Mouse (Mus musculus) neural tube, embryonic 10.5 days (tissue): Measurements from ENCODE around the gene Atoh8.
A peak's percentile ranks its signal among the peaks of the same experiment; 100 is the strongest.

Experiments used
- DNase-seq: peaks from one replicate; pipeline ENCODE4 v3.0.0-alpha.2; 2017; ENCODE audit warnings: low spot score; ENCODE audit errors: extremely low spot score

The Atoh8 gene

DNA sequence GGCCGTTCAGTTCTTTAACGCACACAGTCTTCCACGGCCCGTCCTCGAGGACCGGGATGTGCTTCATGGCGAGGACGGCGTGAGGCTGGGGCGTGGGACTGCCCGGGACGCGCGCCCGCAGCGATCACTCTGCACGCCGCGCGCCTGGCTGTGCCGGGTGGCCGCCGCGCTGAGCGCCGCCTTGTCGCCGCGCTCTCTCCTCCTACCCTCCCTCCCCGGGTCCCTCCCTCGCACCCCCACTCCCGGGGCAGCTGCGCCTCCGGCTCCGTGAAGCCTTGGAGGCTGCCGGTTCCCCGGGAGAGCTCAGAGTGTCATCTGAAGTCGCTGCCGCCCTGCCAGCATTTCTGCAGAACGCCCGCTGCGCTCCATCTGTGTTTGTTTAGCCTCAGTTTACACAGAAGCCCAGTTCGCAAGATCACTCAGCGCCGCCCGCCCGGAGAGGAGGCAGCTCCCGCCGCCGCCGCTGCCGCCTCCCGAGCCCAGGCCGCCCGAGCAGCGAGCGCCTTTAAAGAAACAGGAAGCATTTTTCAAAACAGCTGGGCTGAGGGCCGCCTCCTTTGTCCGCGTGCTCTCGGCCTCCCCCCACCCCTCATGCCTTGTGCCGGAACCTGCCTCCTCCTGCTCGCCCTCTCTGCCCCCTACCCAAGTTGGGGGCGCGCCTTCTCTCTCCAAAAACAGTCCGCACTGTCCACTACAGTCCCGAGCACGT is at the start of gene Atoh8:
Gene Atoh8, minus strand, starts transcription at position 480 of the 709 bp plus-strand sequence.
- DNase-seq, result peak; percentile 82

DNA sequence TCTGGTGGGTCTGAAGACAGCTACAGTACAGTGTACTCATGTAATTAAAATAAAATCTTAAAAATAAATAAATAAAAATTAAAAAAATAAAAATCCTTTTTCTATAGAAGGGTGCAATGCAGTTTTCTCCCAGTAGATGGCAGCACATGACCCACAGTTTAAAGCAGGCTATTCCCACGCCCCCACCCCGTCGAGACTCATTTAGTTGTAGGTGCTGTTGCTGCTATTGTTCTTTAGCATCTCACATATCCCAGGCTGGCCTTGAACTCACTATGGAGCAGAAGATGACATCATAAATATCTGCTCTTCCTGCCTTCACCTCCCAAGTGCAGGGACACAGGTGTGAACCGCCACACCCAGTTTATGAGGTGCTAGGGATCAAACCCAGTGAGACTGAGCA is 48.5 kb upstream of the Atoh8 start:
- DNase-seq, result peak; percentile 45

DNA sequence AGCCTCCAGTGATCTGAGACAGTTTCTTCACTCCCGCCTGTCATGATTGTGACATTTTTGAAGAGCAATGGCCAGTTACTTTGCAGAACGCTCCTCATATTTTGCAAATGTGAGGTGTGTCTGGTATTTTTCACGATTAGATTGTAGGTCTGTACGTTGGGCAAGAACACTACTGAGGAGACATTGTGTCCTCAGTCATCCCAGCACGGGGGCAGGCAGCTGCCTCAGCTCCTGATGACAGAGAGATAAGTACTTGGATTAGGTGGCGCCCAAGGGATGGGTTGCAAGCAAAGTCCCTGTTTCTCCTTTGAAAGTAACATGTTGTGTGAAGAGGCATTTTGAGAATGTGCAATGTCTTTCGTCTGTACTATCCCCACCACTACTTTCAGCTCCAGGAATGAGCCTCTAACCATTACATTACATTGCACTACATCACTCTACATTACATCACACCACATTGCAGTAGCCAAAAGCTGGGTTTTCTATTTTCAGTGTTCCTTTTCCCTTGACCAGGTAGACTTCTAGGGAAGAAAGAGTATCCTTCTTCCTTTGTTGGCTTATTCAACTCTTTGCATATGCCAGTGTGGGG is 45.1 kb upstream of the Atoh8 start:
- no peak for DNase-seq

DNA sequence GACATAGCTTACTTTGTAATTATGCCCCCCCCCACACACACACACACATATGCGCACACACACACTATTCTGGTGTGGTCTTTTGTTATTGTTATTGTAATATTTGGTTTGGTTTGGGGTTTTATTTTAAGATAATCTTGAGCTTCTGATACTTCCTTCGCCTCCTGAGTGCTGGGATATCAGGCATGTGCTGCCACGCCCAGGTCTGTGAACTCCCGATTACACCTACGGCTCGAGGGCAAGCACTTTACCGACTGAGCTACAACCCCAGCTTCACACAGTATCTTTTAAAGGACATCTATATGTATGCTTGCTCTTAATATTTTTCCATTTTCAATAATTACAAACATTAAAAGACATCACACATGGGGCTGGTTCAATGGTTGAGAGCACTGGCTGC is 44.1 kb upstream of the Atoh8 start:
- no peak for DNase-seq

DNA sequence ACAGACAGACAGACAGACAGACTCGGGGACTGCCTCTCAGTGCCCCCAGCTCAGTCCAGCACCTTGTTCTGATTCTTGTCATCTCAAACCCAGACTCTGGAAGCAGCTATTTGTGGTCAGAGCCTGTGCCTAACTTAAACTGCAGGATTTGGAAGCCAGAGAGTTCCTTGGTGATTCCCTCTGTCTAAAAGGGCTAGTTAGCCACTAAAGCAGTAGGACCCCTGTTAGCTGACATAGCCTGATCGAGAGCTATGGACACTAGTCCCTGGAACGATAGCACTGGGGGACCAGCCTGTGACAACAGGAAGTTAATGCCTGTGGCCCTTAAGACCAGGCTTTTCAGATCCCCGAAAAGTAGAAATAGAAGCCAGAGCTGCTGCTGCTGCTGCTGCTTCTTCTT is 43.5 kb upstream of the Atoh8 start:
- DNase-seq, result no peak

DNA sequence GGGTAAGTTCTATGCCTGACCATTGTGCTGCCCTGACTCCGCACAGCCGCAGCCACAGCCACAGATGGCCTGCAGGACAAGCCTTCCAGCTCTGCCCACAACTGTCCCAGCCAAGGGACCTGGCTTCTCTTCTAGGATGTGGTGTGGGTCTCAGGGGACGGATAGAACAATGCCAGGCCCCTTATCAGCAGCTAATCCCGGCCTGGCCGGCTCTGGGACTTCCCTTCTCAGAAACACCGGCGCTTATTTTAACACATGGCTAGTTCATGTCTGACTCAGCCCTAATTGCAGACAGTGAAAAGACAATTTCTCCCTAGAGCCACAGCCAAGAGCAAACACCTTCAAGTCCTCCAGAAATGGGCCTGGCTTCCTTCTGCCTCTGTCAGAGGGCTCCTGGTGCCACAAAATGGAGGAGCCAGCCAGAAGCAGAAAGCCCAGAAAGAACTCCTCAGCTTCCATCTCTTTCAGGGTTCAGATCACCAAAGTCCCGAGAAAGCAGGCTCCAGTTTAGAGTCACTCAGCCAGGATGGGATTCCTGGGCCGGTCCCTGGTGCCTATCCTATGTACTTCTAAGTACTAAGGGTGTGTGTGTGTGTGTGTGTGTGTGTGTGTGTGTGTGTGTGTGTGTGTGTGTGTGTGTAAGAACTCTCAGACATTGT is 42.3 kb upstream of the Atoh8 start:
- no peak for DNase-seq

DNA sequence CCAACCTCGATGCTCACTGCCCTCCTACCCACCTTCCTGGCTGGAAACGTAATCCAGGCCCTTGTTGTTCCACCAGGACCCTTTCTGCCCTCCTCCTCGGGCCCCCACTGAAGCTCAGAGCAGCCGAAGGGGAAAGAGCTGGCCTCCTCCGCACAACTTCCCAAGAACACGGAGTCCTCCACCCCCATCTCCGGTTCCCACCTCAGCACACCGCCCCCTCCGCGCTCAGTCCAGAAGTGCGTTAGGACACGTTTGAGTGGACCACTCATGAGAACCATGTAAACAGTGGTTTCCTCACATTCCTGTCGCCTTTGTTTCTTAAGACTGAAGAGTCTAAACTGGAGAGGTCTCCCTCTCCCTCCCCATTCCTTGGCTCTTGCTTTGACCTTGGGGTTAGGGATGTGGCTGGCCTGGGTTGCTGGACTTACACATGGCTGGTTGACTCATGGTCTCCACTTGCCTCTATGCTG is 41.6 kb upstream of the Atoh8 start:
- DNase-seq, result no peak

DNA sequence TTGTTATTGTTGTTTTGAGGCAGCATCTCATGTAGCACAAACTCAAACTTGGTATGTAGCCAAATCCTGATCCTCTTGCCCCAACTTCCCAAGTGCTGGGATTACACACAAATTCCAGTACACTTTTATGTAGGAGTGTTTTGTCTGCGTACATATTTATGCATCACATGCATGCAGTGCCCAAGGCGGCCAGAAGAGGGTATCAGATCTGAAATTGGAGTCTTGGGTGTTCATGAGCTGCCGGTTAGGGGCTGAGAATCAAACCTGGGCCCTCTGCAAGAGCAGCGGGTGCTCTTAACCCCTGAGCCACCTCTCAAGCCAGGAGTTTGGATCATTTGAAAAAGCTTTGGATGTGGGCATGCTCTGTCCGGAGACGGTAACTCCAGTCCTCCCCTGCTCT is 40.8 kb upstream of the Atoh8 start:
- no peak for DNase-seq

DNA sequence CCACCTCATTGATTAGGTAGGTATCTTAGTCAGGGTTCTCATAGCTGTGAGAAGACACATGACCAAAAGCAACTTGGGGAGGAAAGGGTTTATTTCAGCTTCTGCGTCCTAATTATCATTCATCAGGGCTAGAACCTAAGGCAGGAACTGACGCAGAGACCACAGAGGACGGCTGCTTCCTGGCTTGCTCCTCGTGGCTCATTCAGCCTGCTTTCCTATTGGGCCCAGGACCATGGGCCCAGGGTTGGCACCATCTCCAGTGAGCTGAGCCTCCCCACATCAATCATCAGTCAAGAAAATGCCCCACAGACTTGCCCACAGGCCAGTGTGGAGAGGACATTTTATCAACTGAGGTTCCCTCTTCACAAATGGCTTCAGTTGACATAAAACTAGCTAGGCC is 40.1 kb upstream of the Atoh8 start:
- DNase-seq, result no peak

DNA sequence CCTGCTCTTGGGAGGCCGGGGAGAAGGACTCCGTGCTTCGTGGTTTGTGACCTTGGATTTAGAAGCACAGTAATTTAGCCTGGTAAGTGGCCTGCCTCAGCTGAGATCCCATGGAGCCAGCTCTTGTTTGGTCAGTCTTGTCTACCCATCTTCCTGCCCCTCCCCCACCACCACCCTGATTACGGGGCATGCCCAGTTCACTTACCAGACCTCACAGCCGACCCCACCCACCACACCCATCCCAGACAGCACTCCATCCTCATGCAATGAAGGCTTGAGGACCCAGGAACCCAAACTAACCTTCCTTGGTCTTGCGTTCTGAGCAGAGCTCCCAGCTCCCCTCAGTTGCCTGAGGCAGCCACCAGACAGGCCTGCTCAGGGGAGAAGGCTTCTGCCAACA is 37.8 kb upstream of the Atoh8 start:
- DNase-seq, result no peak

DNA sequence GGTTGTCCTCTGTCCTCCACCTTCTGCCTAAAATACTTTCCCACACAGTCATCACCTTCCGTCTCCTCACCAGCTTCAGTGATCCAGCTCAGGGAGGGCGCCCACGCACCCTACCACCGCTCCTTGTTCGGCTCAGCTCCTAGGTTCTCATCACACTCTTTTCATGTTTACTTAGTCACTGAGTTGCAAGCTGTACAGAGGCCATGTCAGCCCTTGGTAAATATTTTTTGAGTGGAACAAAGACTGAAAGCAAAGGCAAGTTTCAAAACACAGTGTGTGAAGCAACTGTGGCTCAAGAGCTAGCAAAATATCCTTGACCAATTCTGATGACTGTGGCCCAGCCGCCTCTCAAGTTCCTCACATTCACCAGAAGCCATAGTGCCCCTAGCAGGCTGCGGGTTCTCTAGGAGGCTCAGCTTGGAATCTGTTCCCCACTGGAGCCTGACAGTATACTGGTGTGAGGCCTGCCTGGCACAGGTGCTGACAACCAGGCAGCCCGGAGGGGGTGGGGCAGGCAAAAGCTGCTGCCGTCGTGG is 36.9 kb upstream of the Atoh8 start:
- DNase-seq, result no peak

DNA sequence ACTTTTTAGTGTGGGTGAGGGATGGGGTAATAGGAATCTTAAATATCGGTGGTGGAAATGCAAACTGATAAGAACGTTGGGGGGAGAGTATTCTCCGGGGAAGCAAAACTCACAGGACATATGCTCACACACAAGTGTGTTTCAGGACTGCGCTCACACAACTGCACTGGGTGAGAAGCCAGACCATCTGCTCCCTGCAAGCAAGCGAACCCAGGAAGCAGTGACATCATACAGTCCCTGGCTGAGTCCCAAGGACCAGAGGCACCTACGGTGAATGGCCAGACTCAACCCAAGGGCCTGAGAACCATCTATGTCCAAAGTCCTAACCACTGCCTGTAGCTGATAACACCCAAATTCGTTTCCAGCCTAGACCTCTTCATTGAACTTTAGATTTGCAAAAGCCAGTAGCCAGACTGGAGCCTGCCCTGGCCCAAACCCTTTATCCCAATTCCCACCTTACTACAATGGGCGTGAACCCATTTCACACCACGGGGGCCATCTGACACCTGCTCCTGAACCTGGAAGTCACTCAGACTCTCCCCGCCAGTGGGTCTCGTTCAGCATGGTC is 35.7 kb upstream of the Atoh8 start:
- DNase-seq, result no peak

DNA sequence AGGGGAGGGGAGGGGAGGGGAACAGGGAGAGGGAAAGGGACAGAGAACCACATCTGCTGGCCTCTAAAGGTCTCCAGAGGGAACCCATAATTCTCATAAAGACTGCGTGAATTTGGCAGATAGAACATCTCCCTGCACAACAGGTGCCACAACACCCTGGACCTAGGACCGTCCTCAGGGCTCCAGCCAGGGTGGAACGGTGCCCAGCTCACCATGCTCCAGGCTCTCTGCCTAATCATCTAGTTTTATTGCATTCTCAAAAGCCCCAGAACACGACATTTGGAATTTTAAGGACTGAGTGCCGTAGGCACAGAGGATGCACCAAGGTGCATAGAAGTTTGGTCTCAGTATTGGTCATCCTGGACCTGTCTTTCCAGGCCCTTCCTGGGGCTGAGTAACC is 34.9 kb upstream of the Atoh8 start:
- no peak for DNase-seq

DNA sequence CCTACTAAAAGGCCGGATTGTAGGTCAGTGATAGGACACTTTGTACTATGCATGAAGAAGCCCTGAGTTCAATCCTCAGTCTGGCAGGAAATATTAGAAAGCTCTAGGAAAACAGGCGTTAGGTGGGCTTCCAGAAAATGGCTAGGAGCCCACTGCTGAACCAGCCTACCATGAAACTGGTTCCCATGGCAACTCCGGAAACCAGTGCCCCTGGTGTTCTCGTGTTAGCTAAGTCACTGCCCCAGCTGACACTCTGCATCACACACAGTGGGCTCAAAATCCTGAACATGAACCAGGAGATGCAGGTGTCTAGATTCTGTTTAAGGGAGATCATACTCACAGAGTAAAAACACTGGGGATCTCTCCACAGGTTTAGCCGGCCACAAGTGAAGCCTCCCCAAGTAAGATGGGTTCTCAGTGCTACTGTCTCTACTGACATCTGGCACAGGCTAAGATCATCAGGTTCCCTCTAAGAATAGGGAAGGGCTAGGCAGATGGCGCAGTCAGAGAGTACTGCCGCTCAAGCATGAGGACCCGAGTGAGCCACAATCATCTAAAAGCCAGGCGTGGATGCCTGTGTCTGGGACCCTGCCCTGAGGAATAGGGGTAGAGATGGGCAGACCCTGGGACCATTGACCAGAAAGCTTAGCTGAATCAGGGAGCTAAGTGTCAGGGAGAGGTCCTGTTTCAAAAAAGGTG is 32.9 kb upstream of the Atoh8 start:
- DNase-seq, result no peak

DNA sequence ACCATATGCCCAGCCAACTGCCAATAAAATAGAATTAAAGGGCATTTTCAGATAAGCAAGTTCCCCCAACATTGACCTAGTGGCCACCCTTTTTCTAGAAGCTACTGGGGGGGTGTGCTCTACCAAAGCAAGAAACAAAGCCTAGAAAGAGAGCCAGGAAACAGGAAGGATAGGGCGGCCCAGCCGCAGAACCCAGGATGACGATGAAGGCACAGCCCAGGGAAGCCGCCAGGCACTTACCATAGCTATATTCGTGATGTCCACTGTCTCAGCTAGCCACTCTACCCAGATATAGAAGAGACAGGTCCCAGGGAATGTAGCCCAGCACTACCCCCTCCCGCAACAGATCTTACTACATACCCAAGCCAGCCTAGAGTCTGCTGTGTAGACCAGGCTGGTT is 30.3 kb upstream of the Atoh8 start:
- DNase-seq, result no peak

DNA sequence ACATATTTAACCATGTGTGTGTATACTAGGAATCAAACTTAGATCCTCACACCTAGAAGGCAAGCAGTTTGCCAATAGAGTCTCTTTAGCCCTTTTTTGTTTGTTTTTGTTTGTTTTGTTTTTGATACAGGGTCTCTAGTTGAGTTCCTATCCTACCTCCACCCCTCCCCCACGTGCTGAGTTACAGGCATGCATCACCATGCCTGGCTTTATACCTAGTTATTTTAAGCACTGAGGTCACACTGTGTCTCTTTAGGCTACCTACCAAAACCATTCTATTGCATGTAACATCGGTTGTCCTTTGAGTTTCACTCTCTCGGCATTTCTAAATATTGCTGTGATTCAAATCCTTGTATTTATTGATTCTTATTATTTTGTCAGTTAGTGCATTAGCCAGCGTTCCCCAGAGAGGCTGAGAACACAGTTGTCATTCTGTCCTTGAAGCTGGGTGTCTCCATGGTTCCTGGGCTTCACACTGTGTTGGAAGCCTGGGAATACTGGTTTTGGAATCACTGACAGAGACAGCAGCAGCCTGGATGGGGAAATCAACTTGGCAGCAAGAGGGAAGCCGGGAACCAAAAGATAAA is 28.4 kb upstream of the Atoh8 start:
- DNase-seq, result no peak

DNA sequence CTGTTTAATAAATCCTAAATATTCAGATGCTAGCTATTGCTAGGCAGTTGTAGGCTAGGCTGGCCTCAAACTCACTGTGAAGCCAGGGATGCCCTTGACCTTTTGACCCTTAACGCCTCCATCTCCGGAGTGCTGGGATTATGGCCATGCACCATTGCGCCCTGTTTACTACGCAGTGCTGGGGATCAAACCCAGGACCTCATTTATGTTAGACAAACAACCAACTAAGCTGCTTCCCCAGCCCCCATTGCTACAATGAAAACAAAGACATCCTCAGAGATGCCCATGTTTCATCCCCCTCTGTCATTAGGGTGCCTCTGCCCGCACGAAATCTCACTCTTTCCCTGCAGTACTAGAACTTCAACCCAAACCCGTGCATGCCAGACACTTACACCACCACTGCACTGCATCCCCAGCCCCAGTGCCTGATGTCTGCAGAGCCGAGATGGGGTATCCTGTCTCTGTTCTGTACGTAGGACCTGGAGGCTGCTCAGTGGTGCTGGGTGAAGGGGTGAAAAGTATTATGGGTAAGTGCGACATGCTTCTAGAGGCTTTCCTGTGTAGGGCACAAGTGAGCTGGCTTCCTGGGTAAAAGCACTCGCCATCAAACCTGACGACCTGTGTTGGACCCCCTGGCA is 26.4 kb upstream of the Atoh8 start:
- no peak for DNase-seq

DNA sequence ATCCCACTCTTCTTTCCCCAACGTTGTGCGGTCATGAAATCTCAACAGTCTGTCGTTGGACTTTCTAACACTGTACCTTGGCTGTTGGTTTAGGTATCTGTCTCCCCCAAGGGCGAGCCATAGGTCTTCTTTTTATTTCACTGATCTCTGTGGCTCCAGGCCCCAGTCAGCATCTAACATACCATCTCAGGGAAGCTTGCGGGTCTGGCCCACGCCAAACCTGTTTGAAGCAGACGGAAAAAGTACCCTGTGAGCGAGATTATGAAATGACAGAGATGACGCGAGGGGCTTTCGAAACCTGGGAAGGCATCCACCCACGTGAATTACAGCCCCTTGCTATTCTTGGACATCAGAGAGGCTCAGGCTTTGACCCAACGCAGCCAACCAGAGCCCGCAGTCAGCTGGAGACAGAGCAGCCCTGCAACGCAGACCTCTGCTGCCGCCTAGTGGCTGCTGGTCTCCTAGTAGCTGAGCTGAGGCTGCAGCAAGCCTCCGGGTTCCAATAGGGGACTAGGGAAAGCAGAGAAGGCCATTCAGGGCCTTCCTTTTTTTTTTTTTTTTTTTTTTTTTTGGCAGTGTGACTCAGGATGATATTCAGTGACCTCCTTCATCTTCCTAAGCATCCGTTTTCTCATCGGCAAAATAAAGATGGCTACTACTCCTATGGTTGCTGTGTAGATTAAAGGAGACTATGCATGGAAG is 25.8 kb upstream of the Atoh8 start:
- peak; percentile 95 for DNase-seq

DNA sequence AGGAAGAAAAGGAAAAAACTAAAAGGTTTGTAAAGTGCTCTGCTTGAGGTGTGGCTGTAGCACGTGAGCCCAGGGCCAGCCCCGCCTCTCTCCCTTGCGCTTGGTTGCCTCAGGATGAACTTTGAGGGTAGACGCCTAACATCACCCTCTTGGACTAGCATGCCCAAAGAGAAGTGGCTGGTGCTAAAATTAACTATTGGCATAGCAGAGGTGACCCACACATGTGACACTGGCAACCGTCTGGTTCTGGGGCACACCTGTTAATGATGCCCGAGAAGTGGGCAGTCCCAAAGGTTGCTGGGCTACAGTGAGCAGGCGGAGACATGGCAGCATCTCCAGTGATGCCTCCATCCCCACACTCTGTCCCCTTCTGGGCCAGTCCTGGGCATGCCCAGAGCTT is 24.1 kb upstream of the Atoh8 start:
- no peak for DNase-seq

DNA sequence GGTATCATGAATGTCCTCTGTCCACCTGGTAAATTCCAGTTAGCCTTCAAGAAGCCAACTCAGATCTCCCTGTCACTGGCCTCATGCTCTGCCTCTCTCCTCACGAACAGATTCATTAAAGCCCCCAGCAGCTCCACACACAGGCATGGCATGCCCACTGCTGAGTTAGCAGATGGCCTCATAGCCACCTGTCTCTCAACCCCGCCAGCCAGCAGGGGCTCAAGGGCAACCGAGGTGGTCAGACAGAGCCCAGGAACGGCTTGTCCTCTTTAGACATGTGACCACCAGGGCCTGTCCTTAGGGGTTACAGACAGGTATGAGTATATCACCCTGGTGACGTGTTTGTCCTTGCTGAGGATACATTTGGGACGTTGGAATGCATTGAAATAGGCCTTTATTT is 19.9 kb upstream of the Atoh8 start:
- no peak for DNase-seq
